Comparison of ENCODE assay signal across 15 mouse cellular contexts in genomic region chr5:32820471-32820870, GRCm38 (mm10). TPM values are rescaled to one million over a fixed set of nuclear protein-coding genes. Genes with fewer than 3 reads are reported as not detected.
"Had no signal": no experiment of that assay in that cellular context is flagged by ENCODE, and none has a peak within 500 bp of the region (broad histone marks: within the 10 kb centered on the region; RNA-seq: fewer than 3 reads in every experiment).

No protein-coding gene starts in this region.

- DNase-seq: kidney, adult 2 months; kidney, postnatal 25 days; left cerebral cortex, postnatal 4 days; lung, adult 2 months; lung, postnatal 4 days; midbrain, embryonic 14.5 days; right cerebral cortex, postnatal 4 days; spleen, adult 18-20 months; thymus, adult 2 months; thymus, postnatal 25 days had no signal

- ATAC-seq: intestine, embryonic 16.5 days; lung, postnatal 0 days had no signal

RNA-seq across cellular contexts. Expression of gene Gm20671, which starts 6.4 kb away (rescaled TPM):
- total RNA-seq: left cerebral cortex, adult 18-20 months; left cerebral cortex, postnatal 10 days; left cerebral cortex, postnatal 4 days; liver, adult 2 months had no signal
